Mouse (Mus musculus): Measurements from ENCODE around the gene Tent4b. TPM values are rescaled to one million over a fixed set of nuclear protein-coding genes. Genes with fewer than 3 reads are reported as not detected.
A peak's percentile ranks its signal among the peaks of the same experiment; 100 is the strongest.

The Tent4b gene
- total and polyA plus RNA-seq, 2 experiments from 2014 or later, result 8.9 to 34.9 TPM

DNA sequence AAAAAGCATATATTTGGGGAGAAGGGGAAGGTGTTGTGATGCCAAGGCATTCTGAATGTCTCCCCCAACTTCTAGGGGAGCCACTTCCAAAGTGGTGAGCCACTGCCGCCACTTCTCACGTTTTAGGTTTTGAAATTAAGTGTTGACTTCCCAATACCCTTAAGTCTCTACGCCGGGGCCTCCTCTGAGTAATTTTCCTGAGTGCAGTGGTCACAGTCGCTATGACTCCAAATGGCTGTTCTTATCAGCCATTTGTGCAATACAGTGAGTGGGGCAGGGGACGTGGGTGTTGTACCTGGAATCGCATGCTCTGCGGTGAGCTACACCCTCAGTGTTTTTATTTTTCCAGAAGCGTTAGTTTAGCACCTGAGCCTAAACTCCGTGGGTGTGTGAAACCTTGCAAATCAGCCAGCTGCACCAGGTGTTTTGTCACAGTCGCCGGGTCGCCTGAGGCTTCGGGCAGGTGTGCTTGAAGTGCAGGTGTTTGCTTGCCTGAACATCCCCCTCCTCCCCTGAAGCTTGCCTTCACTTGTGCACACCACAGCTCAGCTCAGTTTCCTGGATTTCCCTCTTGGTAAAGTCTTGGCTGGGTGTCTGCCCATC is 67.9 kb downstream of the Tent4b start:
- no peak overlapping the region for H3K4me2 ChIP-seq (ENCODE audit: low read depth, low read length, poor library complexity, severe bottlenecking)
- DNase-seq (ENCODE audit: low spot score) (no peak), ATAC-seq (ENCODE audit: low FRiP score) (no peak)

DNA sequence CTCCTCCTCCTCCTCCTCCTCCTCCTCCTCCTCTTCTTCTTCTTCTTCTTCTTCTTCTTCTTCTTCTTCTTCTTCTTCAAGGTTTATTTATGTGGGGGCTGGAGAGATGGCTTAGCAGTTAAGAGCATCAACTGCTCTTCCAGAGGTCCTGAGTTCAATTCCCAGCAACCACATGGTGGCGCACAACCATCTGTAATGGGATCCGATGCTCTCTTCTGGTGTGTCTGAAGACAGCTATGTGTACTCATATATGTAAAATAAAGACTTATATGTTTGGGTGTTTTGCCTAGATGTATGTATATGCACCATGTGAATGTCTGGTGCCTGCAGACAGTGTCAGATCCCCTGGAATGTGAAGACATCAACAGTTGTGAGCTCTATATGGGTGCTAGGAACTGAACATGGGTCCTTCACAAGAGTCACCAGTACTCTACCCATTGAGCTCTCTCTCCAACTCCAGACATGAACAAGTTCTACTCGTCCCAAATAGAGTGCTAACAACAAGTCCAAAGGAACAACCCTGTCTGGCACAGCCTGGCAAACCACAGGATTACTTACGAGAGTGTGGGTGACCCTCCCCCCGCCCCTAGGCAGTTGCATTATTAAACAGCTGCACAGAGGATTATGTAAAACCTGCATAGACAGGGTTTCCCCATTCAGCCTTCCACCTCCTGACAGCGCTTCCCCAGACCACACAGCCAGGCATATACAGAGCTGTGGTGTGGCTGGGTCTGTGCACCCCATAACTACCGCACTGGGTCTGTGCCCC is 70.3 kb downstream of the Tent4b start:
- WGBS, result 52% methylated on average over 7 of the region's 7 CpGs
- no peaks in the 10 kb centered on the region for H3K36me3 ChIP-seq (ENCODE audit: insufficient read depth, low read length)
- no peak for DNase-seq (ENCODE audit: low spot score)
- H3K4me1 ChIP-seq (ENCODE audit: insufficient read depth, low read length), result peaks cover 5% of the 10 kb centered on the region; the same call in 1 of the 2 replicates
- no peak for ATAC-seq (ENCODE audit: low FRiP score)
- H3K9me3 ChIP-seq (ENCODE audit: low read length), result no peaks in the 10 kb centered on the region
- no peak overlapping the region for H3K4me2 ChIP-seq (ENCODE audit: low read depth, low read length, poor library complexity, severe bottlenecking)
- TF ChIP-seq CTCF (IDR thresholded peaks at IDR 0.05), result peak; percentile 42
- no peaks in the 10 kb centered on the region for H3K27me3 ChIP-seq (ENCODE audit: insufficient read depth, low read length)
- no peak overlapping the region for H3K27ac ChIP-seq (ENCODE audit: low read depth, low read length)
- H3K9ac ChIP-seq (replicated peaks; ENCODE audit: low read length, poor library complexity, severe bottlenecking), result no peak overlapping the region
- H3K4me3 ChIP-seq (ENCODE audit: low read depth, low read length), result no peak overlapping the region

More for the DNA sequence above, 67.9 kb downstream of the Tent4b start:
- Histone ChIP-seq H3K27ac (ENCODE audit: low read depth, low read length) (no peak overlapping the region), H3K36me3 (ENCODE audit: insufficient read depth, low read length) (no peaks in the 10 kb centered on the region), H3K4me3 (ENCODE audit: low read depth, low read length) (no peak overlapping the region), H3K27me3 (ENCODE audit: insufficient read depth, low read length) (no peaks in the 10 kb centered on the region), H3K9me3 (ENCODE audit: low read length) (no peaks in the 10 kb centered on the region), H3K9ac (replicated peaks; ENCODE audit: low read length, poor library complexity, severe bottlenecking) (no peak overlapping the region), H3K4me1 (ENCODE audit: insufficient read depth, low read length) (no peaks in the 10 kb centered on the region)
- no peak for TF ChIP-seq CTCF (IDR thresholded peaks at IDR 0.05)
- WGBS, result 89% methylated on average over 14 of the region's 14 CpGs

DNA sequence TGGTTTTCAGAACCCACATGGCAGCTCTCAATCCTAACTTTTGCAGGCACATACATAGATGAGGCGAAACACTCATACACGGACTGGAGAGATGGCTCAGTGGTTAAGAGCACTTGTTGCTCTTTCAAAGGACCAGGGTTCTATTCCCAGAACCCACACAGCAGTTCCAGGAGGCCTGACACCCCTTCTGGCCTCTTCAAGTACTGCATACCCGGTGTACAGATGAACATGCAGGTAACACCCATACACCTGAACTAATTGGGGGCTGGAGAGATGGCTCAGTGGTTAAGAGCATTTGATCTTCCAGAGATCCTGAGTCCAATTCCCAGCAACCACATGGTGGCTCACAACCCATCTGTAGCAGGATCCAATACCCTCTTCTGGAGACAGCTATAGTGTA is 71.1 kb downstream of the Tent4b start:
- Histone ChIP-seq H3K9me3 (ENCODE audit: low read length) (no peaks in the 10 kb centered on the region), H3K27me3 (ENCODE audit: insufficient read depth, low read length) (no peaks in the 10 kb centered on the region), H3K27ac (ENCODE audit: low read depth, low read length) (no peak overlapping the region), H3K36me3 (ENCODE audit: insufficient read depth, low read length) (no peaks in the 10 kb centered on the region), H3K4me3 (ENCODE audit: low read depth, low read length) (no peak overlapping the region), H3K9ac (replicated peaks; ENCODE audit: low read length, poor library complexity, severe bottlenecking) (no peak overlapping the region), H3K4me2 (ENCODE audit: low read depth, low read length, poor library complexity, severe bottlenecking) (no peak overlapping the region), H3K4me1 (ENCODE audit: insufficient read depth, low read length) (peaks cover 5% of the 10 kb centered on the region; the same call in 1 of the 2 replicates)
- ATAC-seq (ENCODE audit: low FRiP score) (no peak), DNase-seq (ENCODE audit: low spot score) (no peak)
- 76% methylated on average over 3 of the region's 3 CpGs for WGBS
- TF ChIP-seq CTCF (IDR thresholded peaks at IDR 0.05), result 0 out of 2 replicates have a peak, but pooled peaks have one; percentile 14

DNA sequence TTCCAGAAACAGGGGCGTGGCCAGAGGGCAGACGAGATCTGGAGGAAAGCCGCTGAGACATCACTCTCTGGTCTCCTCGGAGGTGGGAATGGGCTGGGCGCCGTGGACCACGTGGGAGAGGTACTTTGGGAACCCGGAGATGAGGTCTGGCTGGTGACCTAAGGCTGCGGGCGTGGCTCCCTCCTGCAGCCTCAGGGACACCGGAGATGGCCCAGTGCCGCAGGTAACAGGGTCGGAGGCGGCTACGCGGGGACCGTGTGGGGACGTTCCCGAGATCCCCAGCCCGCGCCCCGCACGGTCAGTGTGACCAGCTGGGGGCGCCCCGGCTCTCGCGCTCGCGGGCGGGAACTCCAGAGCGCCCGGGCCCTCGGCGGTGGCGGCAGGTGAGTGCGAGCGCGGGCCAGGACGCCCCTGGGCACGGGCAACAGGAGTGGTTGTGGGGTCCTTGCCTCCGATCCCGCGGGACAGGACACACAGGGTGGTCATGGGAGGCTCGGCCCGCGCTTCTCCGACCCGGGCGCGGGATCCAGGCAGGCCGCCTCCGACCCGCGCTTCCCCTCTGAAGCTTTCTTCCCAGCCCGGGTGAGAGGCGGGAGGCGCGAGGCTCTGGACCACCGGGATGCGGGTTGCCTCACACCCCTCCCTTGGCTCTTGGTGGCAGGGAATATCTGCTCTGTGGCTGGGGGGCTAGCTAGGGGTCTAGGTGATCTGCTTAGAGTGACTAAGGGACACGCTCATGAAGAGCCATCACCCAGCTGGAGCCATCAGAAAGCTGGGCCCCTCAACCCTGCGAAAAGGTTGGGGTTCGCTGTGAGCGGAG is 73.4 kb downstream of the Tent4b start, which contains the start of gene Adcy7:
Gene Adcy7 (plus strand): TSS at position 173 of the 820 bp plus-strand sequence.
- peak; percentile 64 for ATAC-seq (ENCODE audit: low FRiP score)
- Histone ChIP-seq H3K27ac (ENCODE audit: low read depth, low read length) (no peak within 1 kb of the TSS), H3K36me3 (ENCODE audit: insufficient read depth, low read length) (no peaks in the 10 kb centered on the region), H3K27me3 (ENCODE audit: insufficient read depth, low read length) (no peaks in the 10 kb centered on the region), H3K9ac (replicated peaks; ENCODE audit: low read length, poor library complexity, severe bottlenecking) (peak within 1 kb of the TSS; percentile 52), H3K4me2 (ENCODE audit: low read depth, low read length, poor library complexity, severe bottlenecking) (peak within 1 kb of the TSS; percentile 92), H3K9me3 (ENCODE audit: low read length) (no peaks in the 10 kb centered on the region), H3K4me1 (ENCODE audit: insufficient read depth, low read length) (peaks cover 5% of the 10 kb centered on the region; the same call in 1 of the 2 replicates), H3K4me3 (ENCODE audit: low read depth, low read length) (peak within 1 kb of the TSS; percentile 54)
- 4% methylated on average over 58 of the region's 64 CpGs for WGBS
- peak; percentile 58 for TF ChIP-seq CTCF (IDR thresholded peaks at IDR 0.05)
- DNase-seq (ENCODE audit: low spot score), result peak; percentile 24

DNA sequence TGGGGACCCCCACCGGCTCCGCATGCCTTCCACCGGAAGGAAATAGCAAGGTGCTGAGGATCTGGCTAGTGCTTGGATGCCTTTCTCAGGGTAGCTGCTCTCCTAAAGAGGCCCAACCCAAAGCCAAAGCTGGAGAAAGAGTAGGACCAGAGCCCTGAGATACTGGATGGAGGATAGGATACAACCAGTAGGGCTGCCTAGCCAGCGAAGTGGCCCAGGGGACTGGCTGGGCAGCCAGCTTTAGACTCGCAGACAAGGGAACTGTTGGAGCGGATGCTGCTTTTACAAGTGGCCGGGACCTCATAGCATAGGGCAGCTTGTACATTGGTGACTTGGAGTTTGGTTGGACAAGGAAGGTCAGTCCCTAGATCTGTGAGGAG is 74.0 kb downstream of the Tent4b start:
- H3K9me3 ChIP-seq (ENCODE audit: low read length), result no peaks in the 10 kb centered on the region
- H3K27ac ChIP-seq (ENCODE audit: low read depth, low read length), result no peak overlapping the region
- no peak for TF ChIP-seq CTCF (IDR thresholded peaks at IDR 0.05)
- H3K4me2 ChIP-seq (ENCODE audit: low read depth, low read length, poor library complexity, severe bottlenecking), result peak overlapping the region; percentile 92
- DNase-seq (ENCODE audit: low spot score) (no peak), ATAC-seq (ENCODE audit: low FRiP score) (no peak)
- WGBS, result 74% methylated on average over 7 of the region's 7 CpGs
- no peaks in the 10 kb centered on the region for H3K36me3 ChIP-seq (ENCODE audit: insufficient read depth, low read length)
- H3K4me3 ChIP-seq (ENCODE audit: low read depth, low read length), result peak overlapping the region; percentile 54
- H3K27me3 ChIP-seq (ENCODE audit: insufficient read depth, low read length), result no peaks in the 10 kb centered on the region
- H3K9ac ChIP-seq (replicated peaks; ENCODE audit: low read length, poor library complexity, severe bottlenecking), result peak overlapping the region; percentile 52; the same call in 1 of the 2 replicates
- H3K4me1 ChIP-seq (ENCODE audit: insufficient read depth, low read length), result peaks cover 5% of the 10 kb centered on the region; the same call in 1 of the 2 replicates
